Mouse (Mus musculus): ENCODE data around the gene Fam122c. TPM values are rescaled to one million over a fixed set of nuclear protein-coding genes. Genes with fewer than 3 reads are reported as not detected.

Gene Fam122c
- not detected in 2 replicates for polyA plus RNA-seq (2012; ENCODE audit: insufficient read depth, insufficient read length, low replicate concordance, missing spikeins)

DNA sequence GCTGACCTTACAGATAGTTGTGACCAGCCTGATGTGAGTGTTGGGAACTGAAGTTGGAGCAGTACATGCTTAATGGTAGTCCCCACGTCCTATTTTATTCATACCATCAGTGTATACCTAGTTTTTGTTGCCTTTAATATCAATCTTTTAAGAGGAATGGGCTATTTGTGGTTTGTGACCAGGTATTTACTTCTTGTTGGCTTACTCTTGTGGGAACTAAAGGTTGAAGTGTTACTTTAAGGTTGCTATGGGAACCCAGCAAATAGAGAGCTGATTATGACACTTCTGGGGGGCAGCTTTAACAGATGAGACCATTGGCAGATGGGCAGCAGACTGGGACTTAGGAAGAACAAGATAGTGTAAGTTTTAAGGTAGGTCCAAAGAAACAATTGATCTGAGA lies at the start of gene Fam122c:
Gene Fam122c, plus strand, starts transcription at position 301 of the 400 bp plus-strand sequence.
- H3K27ac ChIP-seq (ENCODE audit: insufficient read depth, low read depth, low read length): no peak within 1 kb of the TSS
- WGBS: 61% methylated on average over 1 of the region's 1 CpGs
- H3K4me1 ChIP-seq (ENCODE audit: control insufficient read depth, insufficient read depth, low read length): peaks cover 6% of the 10 kb centered on the region; the same call in 1 of the 2 replicates
- TF ChIP-seq CTCF (IDR thresholded peaks at IDR 0.05; ENCODE audit: insufficient read depth, low read depth, low read length): no peak
- TF ChIP-seq POLR2A (IDR thresholded peaks at IDR 0.05; ENCODE audit: insufficient read depth, low read depth, low read length): no peak
- no peak within 1 kb of the TSS for H3K4me3 ChIP-seq (ENCODE audit: insufficient read depth, low read depth, low read length)

DNA sequence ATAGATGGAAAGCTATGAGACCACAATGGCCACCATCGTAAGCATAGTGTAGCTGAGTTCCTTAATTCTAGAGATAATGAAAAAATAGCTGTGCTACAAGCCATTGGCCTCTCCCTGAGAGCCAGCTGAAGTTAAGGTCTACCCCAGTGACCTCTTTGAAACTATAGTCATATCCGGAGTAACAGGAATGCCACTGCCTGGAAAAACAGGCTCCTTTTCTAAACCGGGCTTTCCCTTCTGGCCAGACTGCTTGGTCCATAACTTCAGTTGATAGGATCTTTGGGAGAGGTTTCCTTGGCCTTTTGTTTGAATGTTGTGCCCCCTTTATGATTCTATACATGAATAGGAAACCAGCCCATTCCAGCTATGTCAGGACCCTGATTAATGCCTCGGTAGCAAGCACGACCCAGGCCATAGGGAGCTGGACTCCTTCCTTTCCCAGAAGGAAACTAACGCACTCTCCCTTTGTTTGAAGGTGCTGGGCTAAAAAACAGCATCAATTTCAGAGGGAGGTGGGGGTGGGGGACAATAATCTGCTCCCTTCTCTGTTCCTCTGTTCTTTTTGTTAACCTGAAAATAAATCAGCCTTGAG lies 48.8 kb upstream of the Fam122c start:
- Histone ChIP-seq H3K4me3 (ENCODE audit: insufficient read depth, low read depth, low read length) (no peak overlapping the region), H3K4me1 (ENCODE audit: control insufficient read depth, insufficient read depth, low read length) (no peaks in the 10 kb centered on the region), H3K27ac (ENCODE audit: insufficient read depth, low read depth, low read length) (no peak overlapping the region)
- TF ChIP-seq POLR2A (IDR thresholded peaks at IDR 0.05; ENCODE audit: insufficient read depth, low read depth, low read length) (no peak), CTCF (IDR thresholded peaks at IDR 0.05; ENCODE audit: insufficient read depth, low read depth, low read length) (no peak)
- WGBS: 71% methylated on average over 6 of the region's 6 CpGs

DNA sequence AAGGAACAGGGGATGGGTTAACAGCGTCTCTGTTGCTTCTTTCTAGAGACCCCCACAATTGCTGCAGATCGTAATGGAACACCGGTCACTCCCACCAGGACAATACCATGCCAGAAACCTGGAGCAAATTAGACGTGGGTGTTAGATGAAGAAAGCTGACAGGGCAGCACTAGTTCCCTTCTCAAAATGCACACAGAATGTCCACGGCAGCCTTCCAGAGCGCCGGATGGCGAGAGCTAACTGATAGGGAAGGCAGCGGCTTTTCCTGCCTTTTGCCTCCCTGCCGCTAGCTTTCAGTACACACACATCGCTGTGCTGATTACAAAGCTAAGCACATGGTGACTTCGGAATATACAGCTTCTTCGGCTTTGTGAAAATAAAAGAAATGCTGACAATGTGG lies 41.3 kb upstream of the Fam122c start:
- WGBS: 25% methylated on average over 13 of the region's 13 CpGs
- H3K4me1 ChIP-seq (ENCODE audit: control insufficient read depth, insufficient read depth, low read length): no peaks in the 10 kb centered on the region
- TF ChIP-seq POLR2A (IDR thresholded peaks at IDR 0.05; ENCODE audit: insufficient read depth, low read depth, low read length) (no peak), CTCF (IDR thresholded peaks at IDR 0.05; ENCODE audit: insufficient read depth, low read depth, low read length) (no peak)
- no peak overlapping the region for H3K27ac ChIP-seq (ENCODE audit: insufficient read depth, low read depth, low read length)
- peak overlapping the region; percentile 29 for H3K4me3 ChIP-seq (ENCODE audit: insufficient read depth, low read depth, low read length)

- Histone ChIP-seq H3K4me1 (ENCODE audit: control insufficient read depth, insufficient read depth, low read length) (no peaks in the 10 kb centered on the region), H3K27ac (ENCODE audit: insufficient read depth, low read depth, low read length) (no peak overlapping the region), H3K4me3 (ENCODE audit: insufficient read depth, low read depth, low read length) (no peak overlapping the region)
- TF ChIP-seq POLR2A (IDR thresholded peaks at IDR 0.05; ENCODE audit: insufficient read depth, low read depth, low read length) (no peak), CTCF (IDR thresholded peaks at IDR 0.05; ENCODE audit: insufficient read depth, low read depth, low read length) (no peak)
- 76% methylated on average over 4 of the region's 4 CpGs for WGBS
These were observed 39.5 kb upstream of the Fam122c start for GRCm38 (mm10) chrX:53233689-53234088.

DNA sequence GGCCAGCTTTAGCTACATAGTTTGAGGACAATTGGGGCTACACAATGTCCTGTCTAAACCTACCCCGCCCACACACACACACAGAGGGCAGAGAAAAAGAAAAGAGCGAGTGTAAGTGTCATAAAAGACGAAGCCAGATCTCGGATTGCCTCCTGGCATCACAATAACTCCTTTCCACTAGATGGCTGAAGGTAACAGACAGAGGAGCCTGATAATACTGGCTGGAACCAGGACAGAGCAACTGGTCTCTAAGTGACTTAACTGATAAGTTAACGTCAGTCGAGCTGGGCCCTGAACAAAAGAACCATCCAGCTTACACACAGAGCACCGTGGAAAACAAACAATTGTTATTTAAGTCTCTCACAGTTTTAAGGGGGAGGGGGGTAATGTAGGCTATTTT lies 36.8 kb upstream of the Fam122c start:
- WGBS: 70% methylated on average over 7 of the region's 7 CpGs
- Histone ChIP-seq H3K27ac (ENCODE audit: insufficient read depth, low read depth, low read length) (no peak overlapping the region), H3K4me3 (ENCODE audit: insufficient read depth, low read depth, low read length) (no peak overlapping the region), H3K4me1 (ENCODE audit: control insufficient read depth, insufficient read depth, low read length) (no peaks in the 10 kb centered on the region)
- TF ChIP-seq POLR2A (IDR thresholded peaks at IDR 0.05; ENCODE audit: insufficient read depth, low read depth, low read length) (no peak), CTCF (IDR thresholded peaks at IDR 0.05; ENCODE audit: insufficient read depth, low read depth, low read length) (no peak)

DNA sequence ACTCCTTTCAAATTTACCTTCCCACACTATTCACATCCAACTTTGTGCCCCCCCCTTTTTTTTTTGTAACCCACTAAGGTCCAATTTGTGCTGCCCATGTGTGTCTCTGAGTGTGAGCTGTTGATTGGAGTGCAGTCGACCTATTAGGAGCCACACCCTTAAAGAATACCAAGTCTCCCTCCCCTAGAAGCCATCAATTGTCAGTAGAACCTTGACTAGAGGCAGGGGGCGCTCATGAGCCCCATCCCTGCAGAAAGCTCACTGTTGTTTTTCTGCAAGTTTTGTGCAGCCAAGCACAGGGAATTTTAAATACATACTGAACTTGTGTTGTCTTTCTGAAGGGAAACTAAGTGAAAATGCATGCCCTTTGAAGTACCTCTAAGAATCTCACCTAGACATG lies 35.3 kb upstream of the Fam122c start:
- Histone ChIP-seq H3K4me3 (ENCODE audit: insufficient read depth, low read depth, low read length) (no peak overlapping the region), H3K27ac (ENCODE audit: insufficient read depth, low read depth, low read length) (no peak overlapping the region), H3K4me1 (ENCODE audit: control insufficient read depth, insufficient read depth, low read length) (no peaks in the 10 kb centered on the region)
- TF ChIP-seq CTCF (IDR thresholded peaks at IDR 0.05; ENCODE audit: insufficient read depth, low read depth, low read length) (no peak), POLR2A (IDR thresholded peaks at IDR 0.05; ENCODE audit: insufficient read depth, low read depth, low read length) (no peak)
- 12% methylated on average over 2 of the region's 2 CpGs for whole genome bisulfite sequencing

DNA sequence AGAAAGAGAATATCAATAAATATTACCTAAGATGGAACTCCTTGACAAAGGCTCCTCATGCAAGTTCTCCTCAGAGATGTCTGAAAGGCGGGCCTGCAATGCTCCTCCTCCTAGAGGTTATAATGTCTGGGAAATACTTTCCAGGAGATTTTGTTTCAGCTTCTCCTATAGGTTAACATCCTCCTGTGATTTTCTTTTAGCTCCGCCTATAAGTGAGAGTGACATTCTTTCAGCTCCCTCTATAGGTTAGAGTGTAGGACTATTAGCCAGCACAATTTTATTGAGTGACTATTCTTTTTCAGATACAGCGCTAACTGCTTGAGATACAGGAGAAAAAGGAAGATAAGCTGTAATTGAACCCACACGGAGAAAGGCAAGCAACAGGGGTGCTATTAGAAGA lies 33.2 kb upstream of the Fam122c start, which contains the start of gene Plac1:
Gene Plac1, minus strand, starts transcription at position 101 of the 400 bp plus-strand sequence.
- H3K27ac ChIP-seq (ENCODE audit: insufficient read depth, low read depth, low read length): no peak within 1 kb of the TSS
- H3K4me3 ChIP-seq (ENCODE audit: insufficient read depth, low read depth, low read length): no peak within 1 kb of the TSS
- WGBS: 86% methylated on average over 4 of the region's 4 CpGs
- no peaks in the 10 kb centered on the region for H3K4me1 ChIP-seq (ENCODE audit: control insufficient read depth, insufficient read depth, low read length)
- TF ChIP-seq POLR2A (IDR thresholded peaks at IDR 0.05; ENCODE audit: insufficient read depth, low read depth, low read length): no peak
- TF ChIP-seq CTCF (IDR thresholded peaks at IDR 0.05; ENCODE audit: insufficient read depth, low read depth, low read length): no peak

- TF ChIP-seq POLR2A (IDR thresholded peaks at IDR 0.05; ENCODE audit: insufficient read depth, low read depth, low read length) (no peak), CTCF (IDR thresholded peaks at IDR 0.05; ENCODE audit: insufficient read depth, low read depth, low read length) (no peak)
- no peak overlapping the region for H3K27ac ChIP-seq (ENCODE audit: insufficient read depth, low read depth, low read length)
- no peak overlapping the region for H3K4me3 ChIP-seq (ENCODE audit: insufficient read depth, low read depth, low read length)
- H3K4me1 ChIP-seq (ENCODE audit: control insufficient read depth, insufficient read depth, low read length): no peaks in the 10 kb centered on the region
These were observed 18.0 kb upstream of the Fam122c start for GRCm38 (mm10) chrX:53255195-53255594.

DNA sequence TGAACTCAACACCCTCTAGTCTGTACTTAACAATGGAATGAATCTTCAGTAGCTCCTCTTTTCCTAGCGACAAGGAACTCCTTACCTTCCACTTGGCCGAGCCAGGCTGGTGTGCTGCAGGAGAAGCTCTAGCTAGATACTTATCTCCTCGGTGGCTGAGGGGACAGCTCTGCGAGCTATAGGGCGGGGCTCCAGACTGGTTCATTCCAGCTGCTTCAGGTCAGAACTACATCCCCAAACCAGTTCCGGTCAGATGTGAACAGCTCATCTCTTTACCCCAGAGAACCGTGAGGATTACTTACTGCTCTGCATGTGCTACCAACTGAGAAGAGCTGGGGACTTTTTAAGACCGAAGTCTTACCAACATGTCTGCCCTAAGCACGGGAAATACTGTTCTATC lies 7.0 kb upstream of the Fam122c start:
- H3K4me3 ChIP-seq (ENCODE audit: insufficient read depth, low read depth, low read length): no peak overlapping the region
- no peak overlapping the region for H3K27ac ChIP-seq (ENCODE audit: insufficient read depth, low read depth, low read length)
- no peak for TF ChIP-seq POLR2A (IDR thresholded peaks at IDR 0.05; ENCODE audit: insufficient read depth, low read depth, low read length)
- no peak for TF ChIP-seq CTCF (IDR thresholded peaks at IDR 0.05; ENCODE audit: insufficient read depth, low read depth, low read length)
- 77% methylated on average over 9 of the region's 9 CpGs for WGBS
- peaks cover 6% of the 10 kb centered on the region; the same call in 1 of the 2 replicates for H3K4me1 ChIP-seq (ENCODE audit: control insufficient read depth, insufficient read depth, low read length)

All from olfactory bulb, adult 2 months (tissue).